10 mouse cellular contexts compared by ENCODE assay signal in the genomic region with DNA sequence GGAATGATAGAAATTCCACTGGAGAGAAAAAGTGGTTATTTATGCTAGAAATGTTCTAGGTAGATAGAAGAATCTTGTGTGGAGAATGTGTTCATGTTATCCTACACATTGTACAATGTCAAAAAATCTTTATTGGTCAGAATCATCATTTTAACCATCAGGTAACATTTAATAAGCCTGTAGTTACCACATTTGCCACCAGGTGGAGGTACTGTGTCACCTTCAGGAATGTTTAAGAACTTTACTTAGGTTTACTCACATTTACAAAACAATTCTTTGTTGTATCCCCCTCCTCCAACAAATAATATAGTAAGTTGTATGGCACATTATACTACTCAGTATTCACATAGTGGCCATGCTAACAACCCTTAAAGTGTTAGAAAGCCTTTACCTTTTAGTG. TPM values are rescaled to one million over a fixed set of nuclear protein-coding genes. Genes with fewer than 3 reads are reported as not detected.
DNase-seq lines count a peak whose midpoint lies in the region; ATAC-seq and TF ChIP-seq lines count a peak whose summit lies in the region.
"Had no signal": no experiment of that assay in that cellular context is flagged by ENCODE, and none has a peak within 500 bp of the region (broad histone marks: within the 10 kb centered on the region; RNA-seq: fewer than 3 reads in every experiment).

No protein-coding gene starts in this region.

- peaks cover 3% of the 10 kb centered on the region for H3K36me3 ChIP-seq in embryonic facial prominence, embryonic 11.5 days (replicated peaks; ENCODE audit: control insufficient read depth, insufficient read depth, low read depth, low read length)
- H3K36me3 ChIP-seq in embryonic facial prominence, embryonic 10.5 days (replicated peaks): peaks cover 95% of the 10 kb centered on the region
- peaks cover 22% of the 10 kb centered on the region for H3K36me3 ChIP-seq in liver, embryonic 14.5 days (replicated peaks; ENCODE audit: control insufficient read depth, insufficient read depth, low read depth)
- peaks cover 86% of the 10 kb centered on the region for H3K36me3 ChIP-seq in liver, embryonic 12.5 days
- H3K36me3 ChIP-seq in forebrain, embryonic 13.5 days (ENCODE audit: poor library complexity, severe bottlenecking): peaks cover 56% of the 10 kb centered on the region

- H3K9ac ChIP-seq in embryonic facial prominence, embryonic 11.5 days (replicated peaks; ENCODE audit: low read length): no peak overlapping the region
- H3K9ac ChIP-seq in liver, embryonic 14.5 days (replicated peaks): no peak overlapping the region
- no peak overlapping the region for H3K9ac ChIP-seq in liver, embryonic 12.5 days
- H3K9ac ChIP-seq in forebrain, embryonic 13.5 days: no peak overlapping the region
- H3K9ac ChIP-seq: heart, embryonic 13.5 days had no signal

- DNase-seq in embryonic facial prominence, embryonic 11.5 days (ENCODE audit: low spot score): peak; percentile 81
- DNase-seq in embryonic facial prominence, embryonic 10.5 days (ENCODE audit: low spot score): no peak
- peak; percentile 22 to 32 (median 27) for DNase-seq in liver, embryonic 14.5 days (ENCODE audit: low read depth in 3 of 3, low spot score in 3 of 3)
- peak; percentile 86 for DNase-seq in NIH3T3 (ENCODE audit: low read depth)
- DNase-seq in heart, postnatal 14 days: peak; percentile 7 to 58

- no peak overlapping the region for H3K4me2 ChIP-seq in embryonic facial prominence, embryonic 11.5 days (ENCODE audit: low read depth, low read length)
- H3K4me2 ChIP-seq in liver, embryonic 14.5 days (ENCODE audit: low read depth): no peak overlapping the region
- H3K4me2 ChIP-seq in liver, embryonic 12.5 days: no peak overlapping the region
- no peak overlapping the region for H3K4me2 ChIP-seq in forebrain, embryonic 13.5 days
- H3K4me2 ChIP-seq: heart, embryonic 13.5 days had no signal

- no peak for TF ChIP-seq EP300 in liver, embryonic 14.5 days (IDR thresholded peaks at IDR 0.05; ENCODE audit: low read depth)

- no peaks in the 10 kb centered on the region for H3K4me1 ChIP-seq in embryonic facial prominence, embryonic 11.5 days (ENCODE audit: control insufficient read depth, insufficient read depth, low read length)
- no peaks in the 10 kb centered on the region for H3K4me1 ChIP-seq in embryonic facial prominence, embryonic 10.5 days
- no peaks in the 10 kb centered on the region for H3K4me1 ChIP-seq in liver, embryonic 14.5 days (replicated peaks; ENCODE audit: control insufficient read depth in 2 of 2, insufficient read depth in 2 of 2, low read length in 1 of 2)
- H3K4me1 ChIP-seq in liver, embryonic 12.5 days: no peaks in the 10 kb centered on the region
- H3K4me1 ChIP-seq in forebrain, embryonic 13.5 days: no peaks in the 10 kb centered on the region
- H3K4me1 ChIP-seq: megakaryocyte, embryonic 14.5 days had no signal

- intact Hi-C loops in heart, postnatal 14 days (cut with DNase I): loop anchor here (10.0 kb wide), 1 partner anchor 702 kb away; no protein-coding TSS in a partner anchor

- no peak for ATAC-seq in embryonic facial prominence, embryonic 11.5 days (replicated peaks; ENCODE audit: insufficient number of reproducible peaks, low FRiP score, low TSS enrichment, low read depth)
- ATAC-seq in liver, embryonic 14.5 days (ENCODE audit: insufficient read depth): no peak
- ATAC-seq in liver, embryonic 12.5 days: no peak
- ATAC-seq in neutrophil, adult 5-6 weeks (ENCODE audit: extremely low read depth, insufficient number of reproducible peaks, low FRiP score, poor library complexity, severe bottlenecking): peak; percentile 46; the same call in 1 of the 2 replicates
- no peak for ATAC-seq in forebrain, embryonic 13.5 days

- no peak overlapping the region for H3K27ac ChIP-seq in embryonic facial prominence, embryonic 11.5 days (replicated peaks; ENCODE audit: low read depth, low read length)
- no peak overlapping the region for H3K27ac ChIP-seq in embryonic facial prominence, embryonic 10.5 days (replicated peaks)
- no peak overlapping the region for H3K27ac ChIP-seq in liver, embryonic 14.5 days
- H3K27ac ChIP-seq in liver, embryonic 12.5 days: no peak overlapping the region
- no peak overlapping the region for H3K27ac ChIP-seq in forebrain, embryonic 13.5 days
- H3K27ac ChIP-seq: heart, embryonic 13.5 days had no signal

- H3K27me3 ChIP-seq in embryonic facial prominence, embryonic 11.5 days (ENCODE audit: control insufficient read depth, insufficient read depth, low read length): no peaks in the 10 kb centered on the region
- H3K27me3 ChIP-seq in embryonic facial prominence, embryonic 10.5 days (replicated peaks; ENCODE audit: low read depth, poor library complexity, severe bottlenecking): no peaks in the 10 kb centered on the region
- no peaks in the 10 kb centered on the region for H3K27me3 ChIP-seq in liver, embryonic 14.5 days (ENCODE audit: control insufficient read depth, insufficient read depth, low read length)
- no peaks in the 10 kb centered on the region for H3K27me3 ChIP-seq in liver, embryonic 12.5 days (replicated peaks)
- no peaks in the 10 kb centered on the region for H3K27me3 ChIP-seq in forebrain, embryonic 13.5 days
- H3K27me3 ChIP-seq: heart, embryonic 13.5 days; megakaryocyte, embryonic 14.5 days had no signal

- no peak overlapping the region for H3K4me3 ChIP-seq in embryonic facial prominence, embryonic 11.5 days (ENCODE audit: low read depth, low read length)
- no peak overlapping the region for H3K4me3 ChIP-seq in embryonic facial prominence, embryonic 10.5 days
- H3K4me3 ChIP-seq in liver, embryonic 14.5 days (ENCODE audit: insufficient read depth in 1 of 2, low read depth in 2 of 2, low read length in 2 of 2): no peak overlapping the region
- H3K4me3 ChIP-seq in liver, embryonic 12.5 days: no peak overlapping the region
- no peak overlapping the region for H3K4me3 ChIP-seq in forebrain, embryonic 13.5 days
- H3K4me3 ChIP-seq: heart, embryonic 13.5 days; megakaryocyte, embryonic 14.5 days had no signal

- peak; percentile 57; the same call in 1 of the 2 replicates for TF ChIP-seq CTCF in liver, embryonic 14.5 days (IDR thresholded peaks at IDR 0.05; ENCODE audit: low read depth)

- no peaks in the 10 kb centered on the region for H3K9me3 ChIP-seq in embryonic facial prominence, embryonic 11.5 days (replicated peaks; ENCODE audit: control insufficient read depth, low read length)
- no peaks in the 10 kb centered on the region for H3K9me3 ChIP-seq in embryonic facial prominence, embryonic 10.5 days
- no peaks in the 10 kb centered on the region for H3K9me3 ChIP-seq in liver, embryonic 14.5 days (ENCODE audit: control insufficient read depth, low read length)
- H3K9me3 ChIP-seq in liver, embryonic 12.5 days (replicated peaks): no peaks in the 10 kb centered on the region
- no peaks in the 10 kb centered on the region for H3K9me3 ChIP-seq in forebrain, embryonic 13.5 days (replicated peaks)
- H3K9me3 ChIP-seq: heart, embryonic 13.5 days; megakaryocyte, embryonic 14.5 days had no signal

RNA-seq across cellular contexts. Expression of a gene that starts 44.3 kb away (rescaled TPM):
- 33.0 and 35.4 TPM in 2 replicates for polyA plus RNA-seq in embryonic facial prominence, embryonic 11.5 days (2014; fragmentation: Nextera tagmentation; extraction: Ambion mirVana)
- 28.8 and 29.1 TPM in 2 replicates for polyA plus RNA-seq in embryonic facial prominence, embryonic 10.5 days (2016; fragmentation: Nextera tagmentation; extraction: Ambion mirVana)
- 4.5 and 8.3 TPM in 2 replicates for polyA plus RNA-seq in liver, embryonic 14.5 days (2012; rRNA removed)
- polyA plus RNA-seq in liver, embryonic 14.5 days (2014; fragmentation: Nextera tagmentation; extraction: Ambion mirVana): 13.5 and 15.0 TPM in 2 replicates
- 21.8 and 25.9 TPM in 2 replicates for polyA plus RNA-seq in liver, embryonic 12.5 days (2016; fragmentation: Nextera tagmentation; extraction: Ambion mirVana)
- total RNA-seq in heart, postnatal 14 days (2021): 10 to 100 TPM; 18.3 to 21.2 TPM
- total RNA-seq in neutrophil, adult 5-6 weeks (2017): 18.7 and 29.7 TPM in 2 replicates
- 14.8 and 17.4 TPM in 2 replicates for polyA plus RNA-seq in forebrain, embryonic 13.5 days (2015; fragmentation: Nextera tagmentation; extraction: Ambion mirVana)
